Mouse (Mus musculus) testis, postnatal 10 days (tissue): ENCODE results near the gene Gpr160.

Experiments used
- DNase-seq: peaks from one replicate; pipeline ENCODE4 v3.0.0; 2021; ENCODE audit warnings: low spot score

Gpr160 gene

GRCm38 (mm10) chr3:30899407-30899806, 43.7 kb downstream of the Gpr160 start:
- no peak for DNase-seq

GRCm38 (mm10) chr3:30904658-30905057, 48.9 kb downstream of the Gpr160 start:
- no peak for DNase-seq

GRCm38 (mm10) chr3:30917160-30917559, 61.4 kb downstream of the Gpr160 start:
- DNase-seq, result no peak

- no peak for DNase-seq
Observed at GRCm38 (mm10) chr3:30927664-30928063, 71.9 kb downstream of the Gpr160 start.

DNA sequence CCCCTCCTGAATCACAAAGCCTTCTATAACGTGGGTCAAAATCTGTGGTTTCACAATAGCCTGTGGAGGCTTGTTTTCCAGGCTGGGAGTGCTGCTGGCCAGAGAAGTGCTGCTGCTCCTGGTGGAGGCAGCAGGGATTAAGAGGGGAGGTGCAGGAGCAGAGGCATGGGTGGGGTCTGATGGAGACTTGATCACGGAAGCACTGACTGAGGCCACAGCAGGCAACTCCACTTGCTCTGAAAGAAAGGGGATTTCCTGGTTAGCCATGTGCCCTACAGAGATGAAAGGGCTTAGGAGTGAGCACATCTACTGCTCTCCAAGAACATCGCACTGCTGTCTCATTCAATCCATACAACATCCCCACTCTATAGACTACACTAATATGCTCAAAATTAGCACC, 74.1 kb downstream of the Gpr160 start:
- no peak for DNase-seq

DNA sequence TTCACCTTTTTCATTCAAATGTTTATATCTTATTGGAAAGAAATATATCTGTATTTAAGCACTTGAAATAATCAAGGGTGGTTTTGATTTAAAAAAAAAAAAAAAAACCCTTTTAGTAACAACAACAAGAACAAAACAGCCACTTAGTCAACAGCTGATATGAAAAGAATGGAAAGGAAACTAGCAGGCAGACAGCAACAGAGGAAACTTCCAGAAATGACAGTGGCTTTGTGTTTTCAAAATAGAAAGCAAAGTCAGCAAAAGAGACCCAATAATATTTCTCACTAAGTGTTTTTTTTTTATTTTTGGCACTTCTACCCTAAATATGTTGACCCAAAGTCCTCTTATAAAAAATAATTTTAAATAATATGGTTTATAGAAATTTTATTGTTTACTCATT, 78.6 kb downstream of the Gpr160 start:
- DNase-seq, result no peak
